Mouse (Mus musculus): ENCODE data around the gene Eif2ak1.

The Eif2ak1 gene

GRCm38 (mm10) chr5:143948361-143948760 is 130.8 kb downstream of the Eif2ak1 start:
- no peak for DNase-seq (ENCODE audit: low read depth)

DNA sequence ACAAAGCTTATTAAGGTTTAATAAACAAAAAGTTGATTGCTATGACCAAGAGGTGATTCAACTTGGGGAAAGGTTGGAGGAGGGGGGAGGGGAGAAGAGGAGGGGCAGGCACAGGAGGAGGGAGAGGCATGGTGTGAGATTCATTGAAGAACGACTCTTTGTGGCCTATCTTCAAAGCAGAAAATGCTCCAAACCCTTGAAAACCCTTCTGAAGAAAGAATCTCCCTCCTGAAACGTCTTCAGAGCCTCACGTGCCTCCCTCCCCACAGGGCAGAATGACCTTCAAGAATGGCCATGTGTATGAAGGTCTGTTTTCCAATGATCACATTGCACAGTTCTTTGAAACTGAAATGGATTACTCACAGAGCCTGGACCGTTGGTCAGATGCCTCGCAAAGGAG is 132.4 kb downstream of the Eif2ak1 start:
- DNase-seq (ENCODE audit: low read depth), result no peak

Measured in c-Kit-positive CD71-negative TER-119-negative erythroid progenitor cells, embryonic 14.5 days (primary cell).